Mouse (Mus musculus) ovary, postnatal 36 days (tissue): ENCODE data around the gene Adamtsl1.
A peak's percentile ranks its signal among the peaks of the same experiment; 100 is the strongest.

Source experiments
- DNase-seq: peaks from one replicate; pipeline ENCODE4 v3.0.0; 2022; ENCODE audit warnings: low spot score, mixed read lengths

The Adamtsl1 gene

GRCm38 (mm10) chr4:85672290-85672689 is 158.3 kb downstream of the Adamtsl1 start:
- DNase-seq = no peak

GRCm38 (mm10) chr4:85677621-85678020 is 163.6 kb downstream of the Adamtsl1 start:
- DNase-seq = no peak

- DNase-seq = no peak
Observed at GRCm38 (mm10) chr4:85686160-85686559, 172.2 kb downstream of the Adamtsl1 start.

GRCm38 (mm10) chr4:85695237-85695636 is 181.3 kb downstream of the Adamtsl1 start:
- no peak for DNase-seq

GRCm38 (mm10) chr4:85707352-85708057 is 193.5 kb downstream of the Adamtsl1 start:
- no peak for DNase-seq

GRCm38 (mm10) chr4:85709636-85710035 is 195.7 kb downstream of the Adamtsl1 start:
- no peak for DNase-seq

- no peak for DNase-seq
Observed at GRCm38 (mm10) chr4:85724999-85725398, 211.0 kb downstream of the Adamtsl1 start.

- DNase-seq = no peak
Observed at GRCm38 (mm10) chr4:85727731-85728130, 213.8 kb downstream of the Adamtsl1 start.

GRCm38 (mm10) chr4:85728416-85728815 is 214.4 kb downstream of the Adamtsl1 start:
- no peak for DNase-seq

GRCm38 (mm10) chr4:85740478-85740877 is 226.5 kb downstream of the Adamtsl1 start:
- DNase-seq = no peak

GRCm38 (mm10) chr4:85741825-85742391 is 227.9 kb downstream of the Adamtsl1 start:
- no peak for DNase-seq

- DNase-seq = no peak
Observed at GRCm38 (mm10) chr4:85743427-85743826, 229.5 kb downstream of the Adamtsl1 start.

GRCm38 (mm10) chr4:85762684-85763083 is 248.7 kb downstream of the Adamtsl1 start:
- no peak for DNase-seq

GRCm38 (mm10) chr4:85763161-85764014 is 249.4 kb downstream of the Adamtsl1 start:
- no peak for DNase-seq

GRCm38 (mm10) chr4:85764015-85764450 is 250.1 kb downstream of the Adamtsl1 start:
- DNase-seq = no peak

- DNase-seq = no peak
Observed at GRCm38 (mm10) chr4:85764476-85764875, 250.5 kb downstream of the Adamtsl1 start.

- no peak for DNase-seq
Observed at GRCm38 (mm10) chr4:85767666-85768065, 253.7 kb downstream of the Adamtsl1 start.

- no peak for DNase-seq
Observed at GRCm38 (mm10) chr4:85768107-85768506, 254.1 kb downstream of the Adamtsl1 start.

GRCm38 (mm10) chr4:85782511-85782910 is 268.5 kb downstream of the Adamtsl1 start:
- no peak for DNase-seq

- no peak for DNase-seq
Observed at GRCm38 (mm10) chr4:85783768-85784379, 269.9 kb downstream of the Adamtsl1 start.

- no peak for DNase-seq
Observed at GRCm38 (mm10) chr4:85784428-85784827, 270.5 kb downstream of the Adamtsl1 start.

GRCm38 (mm10) chr4:85790226-85790625 is 276.3 kb downstream of the Adamtsl1 start:
- peak; percentile 11 for DNase-seq
